Mouse (Mus musculus) MEL (cell line): ENCODE data around the gene Pde4b. TPM values are rescaled to one million over a fixed set of nuclear protein-coding genes. Genes with fewer than 3 reads are reported as not detected.

Source experiments
- DNase-seq: peaks from one replicate; pipeline ENCODE4 v3.0.0; 2011; ENCODE audit warnings: low read depth, low spot score
- H3K27ac ChIP-seq: 2 replicates; pipeline ENCODE4 v1.5.1; 2012; ENCODE audit warnings: low read depth, mild to moderate bottlenecking, control low read depth, low read length, moderate library complexity; ENCODE audit not compliant: control insufficient read depth
- H3K27me3 ChIP-seq, 2 experiments: fragments of 150-350 bp in 1 of 2; sonication (generic) in 1 of 2; 2 replicates each; pipeline ENCODE4 v1.6.1; 2012; ENCODE audit warnings: low read length in 2 of 2, mild to moderate bottlenecking in 2 of 2, improper control_type of control experiment in 1 of 2, moderate library complexity in 1 of 2; ENCODE audit not compliant: insufficient read depth in 2 of 2, control insufficient read depth in 1 of 2
- H3K36me3 ChIP-seq, 2 experiments: 2 replicates each; pipeline ENCODE4 v1.6.1; 2012 to 2014; ENCODE audit warnings: low read length in 2 of 2, improper control_type of control experiment in 1 of 2, inconsistent platforms in 1 of 2, mild to moderate bottlenecking in 1 of 2; ENCODE audit not compliant: insufficient read depth in 2 of 2, control insufficient read depth in 1 of 2
- H3K4me1 ChIP-seq, 2 experiments: fragments of 150-350 bp in 1 of 2; sonication (generic) in 1 of 2; 2 replicates each; pipeline ENCODE4 v1.6.1; 2012; ENCODE audit warnings: low read length in 2 of 2, improper control_type of control experiment in 1 of 2, mild to moderate bottlenecking in 1 of 2; ENCODE audit not compliant: insufficient read depth in 2 of 2, control insufficient read depth in 1 of 2
- H3K4me3 ChIP-seq, 2 experiments: fragments of 150-350 bp in 1 of 2; sonication (generic) in 1 of 2; 2 replicates each; pipeline ENCODE4 v1.5.1; 2012; ENCODE audit warnings: low read depth in 2 of 2, low read length in 2 of 2, mild to moderate bottlenecking in 2 of 2, moderate library complexity in 2 of 2, control low read depth in 1 of 2, improper control_type of control experiment in 1 of 2; ENCODE audit not compliant: control insufficient read depth in 1 of 2, insufficient read depth in 1 of 2
- H3K79me2 ChIP-seq: 2 replicates; pipeline ENCODE4 v1.6.1; 2012; ENCODE audit warnings: mild to moderate bottlenecking, low read length, moderate library complexity; ENCODE audit not compliant: control insufficient read depth, poor library complexity, insufficient read depth
- H3K9ac ChIP-seq: 2 replicates; pipeline ENCODE4 v1.6.1; 2012; ENCODE audit warnings: low read depth, mild to moderate bottlenecking, control low read depth, low read length, moderate library complexity; ENCODE audit not compliant: control insufficient read depth, poor library complexity, severe bottlenecking
- H3K9me3 ChIP-seq: fragments of 150-350 bp; sonication (generic); replicated peaks from 2 replicates; pipeline ENCODE4 v1.6.1; 2012; ENCODE audit warnings: mild to moderate bottlenecking, low read length, improper control_type of control experiment, moderate library complexity; ENCODE audit not compliant: insufficient read depth
- BHLHE40 ChIP-seq: IDR thresholded peaks from 2 replicates; pipeline ENCODE4 v1.6.1; 2012; ENCODE audit warnings: low read depth, mild to moderate bottlenecking, inconsistent platforms, low read length, improper control_type of control experiment, borderline replicate concordance
- CHD1 ChIP-seq: IDR thresholded peaks from 2 replicates; pipeline ENCODE4 v1.6.1; 2012; ENCODE audit warnings: low read depth, mild to moderate bottlenecking, inconsistent platforms, low read length, improper control_type of control experiment
- CHD2 ChIP-seq: IDR thresholded peaks from 2 replicates; pipeline ENCODE4 v1.6.1; 2011; ENCODE audit warnings: low read length, improper control_type of control experiment
- CTCF ChIP-seq, 3 experiments: IDR thresholded peaks in 2 of 3; conservative IDR thresholded peaks in 1 of 3; 2 replicates each; pipeline ENCODE4 v1.5.1; 2011 to 2012; ENCODE audit warnings: low read length in 3 of 3, low read depth in 2 of 3, mild to moderate bottlenecking in 2 of 3, improper control_type of control experiment in 1 of 3, inconsistent platforms in 1 of 3, mixed read lengths in 1 of 3, moderate library complexity in 1 of 3; ENCODE audit not compliant: control insufficient read depth in 1 of 3, insufficient read depth in 1 of 3, poor library complexity in 1 of 3, severe bottlenecking in 1 of 3
- E2F4 ChIP-seq: IDR thresholded peaks from 2 replicates; pipeline ENCODE4 v1.6.1; 2011; ENCODE audit warnings: low read depth, low read length, improper control_type of control experiment, borderline replicate concordance
- ELF1 ChIP-seq: IDR thresholded peaks from 2 replicates; pipeline ENCODE4 v1.6.1; 2014; ENCODE audit warnings: low read depth, mild to moderate bottlenecking, inconsistent platforms, low read length, improper control_type of control experiment, moderate library complexity
- ETS1 ChIP-seq: IDR thresholded peaks from 2 replicates; pipeline ENCODE4 v1.6.1; 2012; ENCODE audit warnings: low read depth, mild to moderate bottlenecking, inconsistent platforms, low read length, improper control_type of control experiment, moderate library complexity
- GABPA ChIP-seq: IDR thresholded peaks from 2 replicates; pipeline ENCODE4 v1.6.1; 2012; ENCODE audit warnings: low read depth, mild to moderate bottlenecking, inconsistent platforms, low read length, improper control_type of control experiment, moderate library complexity
- HCFC1 ChIP-seq: IDR thresholded peaks from 2 replicates; pipeline ENCODE4 v1.6.1; 2012; ENCODE audit warnings: low read depth, mild to moderate bottlenecking, inconsistent platforms, low read length, improper control_type of control experiment, moderate library complexity
- JUND ChIP-seq: IDR thresholded peaks from 2 replicates; pipeline ENCODE4 v1.6.1; 2011; ENCODE audit warnings: low read depth, mild to moderate bottlenecking, improper control_type of control experiment, low read length
- MAFK ChIP-seq: IDR thresholded peaks from 2 replicates; pipeline ENCODE4 v1.6.1; 2011; ENCODE audit warnings: low read depth, mild to moderate bottlenecking, low read length, improper control_type of control experiment, borderline replicate concordance
- MAZ ChIP-seq: IDR thresholded peaks from 2 replicates; pipeline ENCODE4 v1.6.1; 2012; ENCODE audit warnings: low read depth, mild to moderate bottlenecking, inconsistent platforms, low read length, improper control_type of control experiment
- MEF2A ChIP-seq: IDR thresholded peaks from 2 replicates; pipeline ENCODE4 v1.6.1; 2014; ENCODE audit warnings: low read depth, mild to moderate bottlenecking, inconsistent platforms, low read length, improper control_type of control experiment; ENCODE audit not compliant: poor library complexity, insufficient replicate concordance, severe bottlenecking; ENCODE audit errors: extremely low read depth
- MXI1 ChIP-seq: IDR thresholded peaks from 2 replicates; pipeline ENCODE4 v1.6.1; 2011; ENCODE audit warnings: mild to moderate bottlenecking, low read depth, low read length, improper control_type of control experiment
- MYC ChIP-seq: IDR thresholded peaks from 2 replicates; pipeline ENCODE4 v1.6.1; 2011; ENCODE audit warnings: low read depth, mild to moderate bottlenecking, low read length, improper control_type of control experiment, moderate library complexity
- NELFE ChIP-seq: IDR thresholded peaks from 2 replicates; pipeline ENCODE4 v1.6.1; 2011; ENCODE audit warnings: low read depth, low read length, improper control_type of control experiment
- RAD21 ChIP-seq: IDR thresholded peaks from 2 replicates; pipeline ENCODE4 v1.6.1; 2011; ENCODE audit warnings: mild to moderate bottlenecking, low read depth, low read length, improper control_type of control experiment
- RCOR1 ChIP-seq: IDR thresholded peaks from 2 replicates; pipeline ENCODE4 v1.6.1; 2012; ENCODE audit warnings: low read depth, mild to moderate bottlenecking, inconsistent platforms, low read length, improper control_type of control experiment
- TAL1 ChIP-seq: IDR thresholded peaks from 2 replicates; pipeline ENCODE4 v1.6.1; 2012; ENCODE audit warnings: mild to moderate bottlenecking, inconsistent platforms, low read length, moderate library complexity, mixed read lengths
- TBP ChIP-seq: IDR thresholded peaks from 2 replicates; pipeline ENCODE4 v1.8.0; 2011; ENCODE audit warnings: low read depth, low read length, improper control_type of control experiment
- UBTF ChIP-seq: IDR thresholded peaks from 2 replicates; pipeline ENCODE4 v1.6.1; 2012; ENCODE audit warnings: low read depth, mild to moderate bottlenecking, inconsistent platforms, low read length, improper control_type of control experiment, moderate library complexity, borderline replicate concordance; ENCODE audit not compliant: insufficient read depth
- USF1 ChIP-seq: IDR thresholded peaks from 2 replicates; pipeline ENCODE4 v1.6.1; 2014; ENCODE audit warnings: low read depth, mild to moderate bottlenecking, inconsistent platforms, low read length, improper control_type of control experiment, moderate library complexity
- ZC3H11A ChIP-seq: IDR thresholded peaks from 2 replicates; pipeline ENCODE4 v1.6.1; 2012; ENCODE audit warnings: low read depth, mild to moderate bottlenecking, inconsistent platforms, low read length, improper control_type of control experiment
- ZKSCAN1 ChIP-seq: IDR thresholded peaks from 2 replicates; pipeline ENCODE4 v1.6.1; 2012; ENCODE audit warnings: low read depth, mild to moderate bottlenecking, inconsistent platforms, low read length, improper control_type of control experiment, moderate library complexity
- ZNF384 ChIP-seq: IDR thresholded peaks from 2 replicates; pipeline ENCODE4 v1.6.1; 2012; ENCODE audit warnings: low read depth, mild to moderate bottlenecking, inconsistent platforms, low read length, improper control_type of control experiment
- polyA plus RNA-seq, 2 experiments: library from polyadenylated mRNA; stranded (reverse) in 1 of 2; unstranded in 1 of 2; fragments of >175 nt in 1 of 2; fragments of >200 nt in 1 of 2; gene quantifications; 2 replicates each; pipeline versions ENCODE4 v1.2.1 to v1.2.4; 2012; ENCODE audit warnings: low replicate concordance in 2 of 2, low read depth in 1 of 2; ENCODE audit not compliant: insufficient read length in 2 of 2, insufficient read depth in 1 of 2, missing spikeins in 1 of 2
- total RNA-seq: library from RNA; depleted of rRNA; stranded (reverse); fragments of 300-350 nt; gene quantifications from 2 replicates; pipeline ENCODE4 v1.2.3, GENCODE M21; 2012

Gene Pde4b
- total and polyA plus RNA-seq, 3 experiments: 2.7 to 6.0 TPM; not detected in 1

- DNase-seq: no peak
- H3K4me1 ChIP-seq: no peaks in the 10 kb centered on the region
- TF ChIP-seq NELFE: no peak
- no peak for TF ChIP-seq MEF2A
- no peak for TF ChIP-seq ELF1
- no peak for TF ChIP-seq USF1
- no peak for TF ChIP-seq ZNF384
- TF ChIP-seq GABPA: no peak
- TF ChIP-seq MYC: no peak
- TF ChIP-seq E2F4: no peak
- no peak for TF ChIP-seq BHLHE40
- no peak for TF ChIP-seq ZKSCAN1
- no peak for TF ChIP-seq CHD2
- no peak for TF ChIP-seq MAFK
- no peak for TF ChIP-seq CHD1
- no peak for TF ChIP-seq UBTF
- no peak for TF ChIP-seq HCFC1
- TF ChIP-seq TAL1: no peak
- no peak for TF ChIP-seq CTCF (IDR thresholded peaks at IDR 0.05 in 2 of 3, conservative IDR thresholded peaks at IDR 0.05 in 1 of 3; ENCODE audit: control insufficient read depth in 1 of 3, insufficient read depth in 1 of 3, low read depth in 2 of 3, low read length in 3 of 3, poor library complexity in 1 of 3, severe bottlenecking in 1 of 3)
- TF ChIP-seq, all 39 proteins: peak for 0
Measured at GRCm38 (mm10) chr4:102332386-102332785, 245.0 kb downstream of the Pde4b start.

GRCm38 (mm10) chr4:102332885-102333284 lies 245.5 kb downstream of the Pde4b start:
- no peaks in the 10 kb centered on the region for H3K9me3 ChIP-seq
- no peak overlapping the region for H3K9ac ChIP-seq
- no peaks in the 10 kb centered on the region for H3K27me3 ChIP-seq
- H3K4me1 ChIP-seq: no peaks in the 10 kb centered on the region
- no peaks in the 10 kb centered on the region for H3K36me3 ChIP-seq
- H3K4me3 ChIP-seq: no peak overlapping the region
- no peak overlapping the region for H3K27ac ChIP-seq
- TF ChIP-seq JUND (no peak), MAFK (no peak), UBTF (no peak), BHLHE40 (no peak), TBP (no peak), HCFC1 (no peak), CHD1 (no peak), ETS1 (no peak), ZNF384 (no peak), MAZ (no peak), ZC3H11A (no peak), RCOR1 (no peak), MXI1 (no peak), RAD21 (no peak)
- DNase-seq: no peak
- H3K79me2 ChIP-seq: no peaks in the 10 kb centered on the region

More at GRCm38 (mm10) chr4:102332386-102332785, 245.0 kb downstream of the Pde4b start:
- Histone ChIP-seq H3K36me3 (no peaks in the 10 kb centered on the region), H3K9ac (no peak overlapping the region), H3K79me2 (no peaks in the 10 kb centered on the region), H3K27ac (no peak overlapping the region), H3K9me3 (no peaks in the 10 kb centered on the region), H3K4me3 (no peak overlapping the region), H3K27me3 (no peaks in the 10 kb centered on the region)
